Mouse (Mus musculus): ENCODE data around the gene Olfr105-ps.

The Olfr105-ps gene

GRCm38 (mm10) chr17:37378733-37379132 lies at the start of gene Olfr105-ps:
Gene Olfr105-ps, plus strand, starts transcription at chr17:37379033.
- ATAC-seq (ENCODE audit: low TSS enrichment) = no peak

GRCm38 (mm10) chr17:37339598-37339997 lies 39.2 kb upstream of the Olfr105-ps start, which contains the start of gene Olfr103:
Gene Olfr103, minus strand, starts transcription at chr17:37339698.
- no peak for ATAC-seq (ENCODE audit: low TSS enrichment)

GRCm38 (mm10) chr17:37359282-37359681 lies 19.6 kb upstream of the Olfr105-ps start, which contains the start of gene Olfr104-ps:
Gene Olfr104-ps, plus strand, starts transcription at chr17:37359582.
- no peak for ATAC-seq (ENCODE audit: low TSS enrichment)

GRCm38 (mm10) chr17:37390093-37390492 lies 11.3 kb downstream of the Olfr105-ps start, which contains the start of gene Olfr106-ps:
Gene Olfr106-ps, plus strand, starts transcription at chr17:37390393.
- no peak for ATAC-seq (ENCODE audit: low TSS enrichment)

- ATAC-seq (ENCODE audit: low TSS enrichment) = no peak
Observed at GRCm38 (mm10) chr17:37398926-37399325, 20.1 kb downstream of the Olfr105-ps start, which contains the start of gene Olfr107. Gene Olfr107, plus strand, starts transcription at chr17:37399226.

- no peak for ATAC-seq (ENCODE audit: low TSS enrichment)
Observed at GRCm38 (mm10) chr17:37413380-37413779, 34.5 kb downstream of the Olfr105-ps start.

Data from frontal cortex, adult (tissue).